Mouse (Mus musculus): Measurements from ENCODE around the gene Efna2. TPM values are rescaled to one million over a fixed set of nuclear protein-coding genes. Genes with fewer than 3 reads are reported as not detected.

Gene Efna2
- 3.4 and 3.6 TPM in 2 replicates for polyA plus RNA-seq (2012; rRNA removed)

DNA sequence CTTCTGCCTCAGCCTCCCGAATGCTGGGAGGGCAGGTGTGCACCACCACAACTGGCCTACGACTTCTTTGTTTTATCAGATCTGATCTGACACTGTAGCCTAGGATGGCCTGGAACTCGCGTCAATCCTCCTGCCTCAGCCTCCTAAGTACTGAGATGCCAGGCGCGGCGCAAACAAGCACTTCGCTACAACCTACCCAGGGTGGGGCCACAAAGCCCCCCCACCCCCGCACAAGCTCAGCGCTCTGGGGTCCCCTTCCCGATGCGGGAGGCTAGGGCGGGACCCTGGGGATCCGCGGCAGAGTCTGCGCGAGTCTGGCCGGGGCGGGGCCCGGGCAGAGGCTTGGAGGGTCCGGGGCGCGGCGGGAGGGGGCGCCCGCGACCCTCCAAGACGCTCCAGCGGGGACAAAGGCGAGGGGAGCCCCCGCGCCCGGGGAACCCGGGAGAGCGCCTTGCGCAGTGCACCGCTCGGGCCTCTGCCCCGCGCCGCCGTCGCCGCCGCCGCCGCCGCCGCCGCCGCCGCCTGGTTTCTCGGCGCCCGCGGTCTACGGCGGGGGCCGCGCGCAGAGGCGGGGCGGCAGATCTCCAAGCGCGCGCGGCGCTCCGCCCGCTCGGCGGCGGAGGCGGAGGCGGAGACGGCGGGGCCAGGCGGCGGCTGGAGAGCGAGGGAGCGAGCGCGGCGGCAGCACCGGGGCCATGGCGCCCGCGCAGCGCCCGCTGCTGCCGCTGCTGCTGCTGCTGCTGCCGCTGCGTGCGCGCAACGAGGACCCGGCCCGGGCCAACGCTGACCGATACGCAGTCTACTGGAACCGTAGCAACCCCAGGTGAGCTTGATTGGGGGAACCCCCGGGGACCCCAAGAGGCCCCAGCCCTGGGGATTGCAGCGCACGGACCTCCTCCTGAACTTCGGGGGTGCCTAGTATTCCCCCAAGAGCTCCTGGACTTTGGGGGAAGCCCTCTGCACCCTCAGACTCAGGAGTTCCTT lies at the start of gene Efna2:
TSS of gene Efna2 (plus strand) at position 415 of the 984 bp plus-strand sequence.

DNA sequence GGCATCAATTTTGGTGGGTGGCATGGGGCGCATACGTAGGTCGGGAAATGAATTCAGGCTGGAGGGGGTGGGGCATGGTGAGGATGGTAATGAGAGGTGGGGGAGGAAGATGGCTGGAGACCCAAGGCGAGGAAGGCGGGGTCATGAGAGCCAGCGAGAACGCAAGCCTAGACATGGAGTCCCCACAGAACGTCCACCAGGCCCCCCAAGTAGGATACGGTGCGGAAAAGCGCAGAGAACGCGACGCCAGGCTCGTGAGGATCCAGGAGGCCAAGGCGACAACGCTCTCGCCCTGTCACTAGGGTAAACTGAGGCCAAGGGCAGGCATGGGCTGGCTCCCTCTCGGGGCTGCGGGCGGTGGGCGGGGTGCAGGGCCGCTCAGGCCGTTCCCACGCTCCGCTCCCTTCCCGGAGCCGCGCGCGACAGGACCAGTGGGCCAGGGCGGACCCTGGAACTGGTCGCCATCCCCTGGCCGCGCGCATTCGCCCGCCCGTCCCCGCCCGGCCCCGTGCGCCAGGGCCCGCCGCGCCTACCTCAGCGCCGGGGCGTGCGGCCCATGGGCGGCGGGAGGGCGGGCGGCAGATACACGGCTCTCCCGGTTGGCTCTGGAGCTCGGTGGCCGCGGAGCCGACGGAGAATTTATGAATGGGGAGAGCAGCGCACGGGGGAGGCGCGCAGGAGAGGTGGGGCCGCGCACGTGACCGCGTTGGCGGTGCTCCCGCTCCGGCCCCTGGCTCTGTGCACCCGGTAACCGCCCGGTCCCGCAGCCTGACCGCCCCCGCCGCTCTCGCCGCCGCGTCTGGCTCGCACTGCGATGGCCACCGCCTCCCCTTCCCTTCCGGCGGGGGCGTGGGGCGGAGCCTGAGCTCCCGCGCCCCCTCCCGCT lies 40.5 kb upstream of the Efna2 start, which contains the start of gene Atp5d:
TSS of gene Atp5d (plus strand) at position 80 of the 886 bp plus-strand sequence.

DNA sequence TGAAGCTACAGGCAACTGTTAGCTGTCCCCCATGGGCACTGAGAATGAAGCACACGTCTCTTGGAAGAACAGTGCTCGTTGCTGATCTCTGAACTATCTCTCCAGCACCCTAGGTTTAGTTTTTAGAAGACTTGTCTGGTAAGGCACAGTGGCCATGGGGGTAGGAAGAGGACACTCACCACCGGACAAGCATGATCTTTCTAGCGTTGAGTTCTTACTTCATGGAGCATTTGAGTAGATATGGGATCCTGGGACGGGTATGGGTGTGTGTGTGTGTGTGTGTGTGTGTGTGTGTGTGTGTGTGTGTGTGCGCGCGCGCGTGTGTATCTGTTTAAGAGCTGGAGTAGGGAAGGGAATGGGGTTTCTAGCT lies 38.6 kb upstream of the Efna2 start, which contains the start of gene Cbarp:
TSS of gene Cbarp (minus strand) at position 170 of the 370 bp plus-strand sequence.

DNA sequence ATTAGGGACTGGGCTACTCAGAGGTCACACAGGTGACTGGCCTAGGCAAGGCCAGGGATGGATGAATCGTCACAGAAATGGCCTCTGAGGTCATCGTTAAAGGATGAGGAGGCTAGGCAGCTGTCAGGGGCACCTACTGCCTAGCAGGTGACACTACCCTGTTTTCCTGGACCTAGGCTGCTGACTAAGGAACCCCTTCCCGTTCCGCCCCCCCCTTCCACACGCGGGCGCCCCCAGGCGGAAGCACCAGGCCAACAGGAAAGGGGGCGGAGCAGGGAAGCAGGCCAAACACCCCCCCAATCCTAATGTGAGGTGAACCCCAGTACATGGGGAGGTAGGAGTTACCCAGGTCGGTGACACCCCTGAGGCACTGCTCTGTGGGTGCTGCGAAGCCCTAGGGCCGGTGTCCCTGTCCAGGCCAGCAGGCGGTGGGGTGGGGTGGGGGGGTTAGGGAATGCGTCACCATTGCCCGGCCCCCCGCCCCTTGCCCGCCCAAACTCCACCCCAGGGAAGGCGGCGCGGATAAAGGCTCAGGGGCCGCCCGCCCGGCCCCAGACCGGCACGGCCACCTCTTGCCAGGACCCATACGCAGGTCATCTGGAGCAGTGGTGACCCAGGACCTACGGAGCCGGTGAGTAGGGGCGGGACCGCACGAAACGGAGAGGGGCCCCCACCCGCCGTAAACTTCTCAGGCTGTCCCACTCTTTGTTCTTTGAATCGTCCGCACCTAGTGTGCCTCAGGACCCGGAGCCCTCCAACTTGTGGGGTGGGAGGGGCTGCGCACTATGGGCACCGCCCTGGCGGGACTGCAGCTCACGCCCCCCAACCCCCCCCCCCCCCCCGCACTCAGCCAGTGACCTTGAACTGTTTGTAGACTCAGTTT lies 31.3 kb upstream of the Efna2 start, which contains the start of gene Midn:
TSS of gene Midn (plus strand) at position 554 of the 883 bp plus-strand sequence.

GRCm38 (mm10) chr10:80165392-80166128 lies 13.7 kb upstream of the Efna2 start, which contains the start of gene Cirbp:
Gene Cirbp, plus strand, starts transcription at chr10:80165985.

DNA sequence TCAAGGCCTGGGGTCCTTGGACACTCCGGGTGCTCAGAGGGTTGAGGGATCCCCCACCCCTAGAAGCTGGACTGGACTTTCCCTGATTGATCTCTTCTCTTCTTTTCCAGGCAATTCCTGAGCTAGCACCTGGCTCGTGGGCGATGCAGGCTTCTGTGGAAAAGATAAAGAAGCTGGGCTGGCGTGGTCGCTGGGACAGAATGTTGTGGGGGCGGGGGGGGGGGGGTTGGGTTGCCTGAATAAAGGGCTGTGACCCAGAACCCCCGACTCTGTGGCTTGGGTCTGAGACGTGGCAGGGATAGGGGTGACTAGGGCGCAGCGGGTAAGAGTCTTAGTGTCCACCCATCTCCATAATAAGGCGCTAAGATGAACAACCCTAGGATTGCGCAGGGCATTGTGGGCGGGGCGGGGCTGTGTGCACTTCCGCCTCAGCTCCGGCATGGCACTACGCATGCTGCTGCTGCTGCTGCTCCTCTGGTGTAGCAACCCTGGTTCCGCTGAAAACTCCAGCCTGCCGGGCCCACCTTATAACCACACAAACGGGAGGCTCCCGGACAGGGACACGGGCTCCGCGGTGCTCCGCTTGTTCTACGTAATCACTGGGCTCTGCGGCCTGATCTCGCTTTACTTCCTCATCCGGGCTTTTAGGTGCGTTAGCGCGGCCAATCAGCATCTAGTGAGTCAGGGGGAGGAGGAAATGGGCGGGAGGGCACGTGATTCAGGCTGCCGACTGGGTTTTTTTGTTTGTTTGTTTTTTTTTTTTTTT lies 6.6 kb upstream of the Efna2 start, which contains the start of gene 1600002K03Rik:
TSS of gene 1600002K03Rik (plus strand) at position 418 of the 766 bp plus-strand sequence.

DNA sequence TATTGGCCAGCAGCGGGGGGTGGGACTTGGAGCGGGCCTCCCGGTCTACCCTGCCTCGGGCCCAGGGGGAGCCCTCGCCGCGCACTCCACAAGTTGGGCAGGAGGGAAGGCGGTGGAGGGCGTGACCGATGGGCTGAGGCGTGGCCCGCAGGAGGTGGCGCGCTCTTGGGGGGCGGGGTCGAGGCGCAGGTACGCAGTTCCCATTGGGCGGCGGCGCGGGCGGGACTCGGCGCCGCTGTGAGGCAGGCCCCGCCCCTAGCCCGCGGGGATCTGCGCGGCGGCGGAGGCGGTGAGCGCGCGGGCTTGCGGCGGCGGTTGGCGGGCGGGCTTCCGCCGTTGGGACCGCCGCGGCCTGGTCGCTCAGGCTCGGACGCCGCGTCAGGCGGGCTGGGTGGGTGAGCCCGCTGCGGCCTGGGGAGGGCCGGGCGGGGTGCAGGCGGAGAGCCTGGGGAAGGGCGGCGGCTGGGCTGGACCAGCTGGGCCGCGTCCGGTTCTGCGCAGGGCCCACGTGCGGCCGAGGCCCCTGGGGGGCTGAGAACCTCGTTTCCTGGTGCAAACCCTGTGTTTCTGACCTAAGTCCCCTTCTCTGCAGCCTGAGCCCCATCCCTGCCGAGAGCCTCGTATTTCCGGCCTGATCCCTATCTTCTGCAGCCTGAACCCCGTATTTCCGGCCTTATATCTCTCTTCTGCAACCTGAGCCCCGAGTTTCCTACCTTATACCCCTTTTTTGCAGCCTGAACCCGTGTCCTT lies 47.3 kb downstream of the Efna2 start, which contains the start of gene Mum1:
TSS of gene Mum1 (plus strand) at position 19 of the 750 bp plus-strand sequence.

Other genes starting within 250 kb of the Efna2 start
- gene Wdr18, start 219.3 kb upstream of the Efna2 start, polyA plus RNA-seq (2012; rRNA removed), result 43.3 and 45.7 TPM in 2 replicates
- gene Grin3b, start 208.8 kb upstream of the Efna2 start, polyA plus RNA-seq (2012; rRNA removed), result not detected in 2 replicates
- gene Tmem259, start 195.2 kb upstream of the Efna2 start, polyA plus RNA-seq (2012; rRNA removed), result 384 and 485 TPM in 2 replicates
- 79.8 and 98.8 TPM in 2 replicates for gene Cnn2, start 190.9 kb upstream of the Efna2 start, polyA plus RNA-seq (2012; rRNA removed)
- gene Abca7, start 183.0 kb upstream of the Efna2 start, polyA plus RNA-seq (2012; rRNA removed), result 40.3 and 43.6 TPM in 2 replicates
- 24.6 and 25.0 TPM in 2 replicates for gene Arhgap45, start 162.8 kb upstream of the Efna2 start, polyA plus RNA-seq (2012; rRNA removed)
- gene Polr2e, start 139.7 kb upstream of the Efna2 start, polyA plus RNA-seq (2012; rRNA removed), result 179 and 185 TPM in 2 replicates
- 332 and 514 TPM in 2 replicates for gene Gpx4, start 132.3 kb upstream of the Efna2 start, polyA plus RNA-seq (2012; rRNA removed)
- 82.3 and 100 TPM in 2 replicates for gene Sbno2, start 73.9 kb upstream of the Efna2 start, polyA plus RNA-seq (2012; rRNA removed)
- gene Stk11, start 63.7 kb upstream of the Efna2 start, polyA plus RNA-seq (2012; rRNA removed), result 125 and 133 TPM in 2 replicates
- 2,828 and 3,041 TPM in 2 replicates for gene Atp5d, start 40.9 kb upstream of the Efna2 start, polyA plus RNA-seq (2012; rRNA removed)
- 14.1 and 17.1 TPM in 2 replicates for gene Cbarp, start 38.6 kb upstream of the Efna2 start, polyA plus RNA-seq (2012; rRNA removed)
- 174 and 187 TPM in 2 replicates for gene Midn, start 31.2 kb upstream of the Efna2 start, polyA plus RNA-seq (2012; rRNA removed)
- gene Cirbp, start 13.5 kb upstream of the Efna2 start, polyA plus RNA-seq (2012; rRNA removed), result 98.7 and 100 TPM in 2 replicates
- gene 1600002K03Rik, start 6.5 kb upstream of the Efna2 start, polyA plus RNA-seq (2012; rRNA removed), result 18.0 and 23.5 TPM in 2 replicates
- gene Mum1, start 47.0 kb downstream of the Efna2 start, polyA plus RNA-seq (2012; rRNA removed), result 25.4 and 27.3 TPM in 2 replicates
- gene Ndufs7, start 69.6 kb downstream of the Efna2 start, polyA plus RNA-seq (2012; rRNA removed), result 917 and 1,055 TPM in 2 replicates
- 12.4 and 22.1 TPM in 2 replicates for gene Gamt, start 81.5 kb downstream of the Efna2 start, polyA plus RNA-seq (2012; rRNA removed)
- gene Dazap1, start 82.0 kb downstream of the Efna2 start, polyA plus RNA-seq (2012; rRNA removed), result 79.6 and 86.9 TPM in 2 replicates
- 1,702 and 2,447 TPM in 2 replicates for gene Rps15, start 113.0 kb downstream of the Efna2 start, polyA plus RNA-seq (2012; rRNA removed)
- gene Apc2, start 116.5 kb downstream of the Efna2 start, polyA plus RNA-seq (2012; rRNA removed), result 1.8 and 2.0 TPM in 2 replicates
- gene 2310011J03Rik, start 141.1 kb downstream of the Efna2 start, polyA plus RNA-seq (2012; rRNA removed), result 55.6 and 67.7 TPM in 2 replicates
- 20.6 and 24.0 TPM in 2 replicates for gene Pcsk4, start 150.0 kb downstream of the Efna2 start, polyA plus RNA-seq (2012; rRNA removed)
- 27.3 and 36.0 TPM in 2 replicates for gene Reep6, start 150.5 kb downstream of the Efna2 start, polyA plus RNA-seq (2012; rRNA removed)
- gene Adamtsl5, start 168.9 kb downstream of the Efna2 start, polyA plus RNA-seq (2012; rRNA removed), result 27.8 and 29.2 TPM in 2 replicates
- gene Plk5, start 177.0 kb downstream of the Efna2 start, polyA plus RNA-seq (2012; rRNA removed), result 0.38 and 0.71 TPM in 2 replicates
- 23.9 and 24.3 TPM in 2 replicates for gene Mex3d, start 208.2 kb downstream of the Efna2 start, polyA plus RNA-seq (2012; rRNA removed)
- gene Mbd3, start 220.1 kb downstream of the Efna2 start, polyA plus RNA-seq (2012; rRNA removed), result 112 and 120 TPM in 2 replicates
- gene Uqcr11, start 227.3 kb downstream of the Efna2 start, polyA plus RNA-seq (2012; rRNA removed), result 2,050 and 2,937 TPM in 2 replicates

Data from colon, adult 2 months (tissue).